Mouse (Mus musculus) small intestine, adult 2 months (tissue): Measurements from ENCODE around the gene Fchsd2. TPM values are rescaled to one million over a fixed set of nuclear protein-coding genes. Genes with fewer than 3 reads are reported as not detected.

Experiments
- H3K27ac ChIP-seq: fragments of 200-500 bp; 2 replicates; pipeline ENCODE4 v1.5.1; 2012; ENCODE audit warnings: low read depth, low read length, control low read depth, inconsistent platforms; ENCODE audit not compliant: insufficient read depth
- H3K27me3 ChIP-seq: fragments of 200-500 bp; 2 replicates; pipeline ENCODE4 v1.6.1; 2012; ENCODE audit warnings: mild to moderate bottlenecking, moderate library complexity, low read length, inconsistent platforms; ENCODE audit not compliant: control insufficient read depth, insufficient read depth
- H3K36me3 ChIP-seq: fragments of 200-500 bp; 2 replicates; pipeline ENCODE4 v1.6.1; 2012; ENCODE audit warnings: mild to moderate bottlenecking, low read length, control low read depth, inconsistent platforms; ENCODE audit not compliant: control insufficient read depth, insufficient read depth
- H3K4me1 ChIP-seq: fragments of 200-500 bp; 2 replicates; pipeline ENCODE4 v1.6.1; 2012; ENCODE audit warnings: low read length, inconsistent platforms, mixed read lengths; ENCODE audit not compliant: control insufficient read depth, insufficient read depth, insufficient read length
- H3K4me3 ChIP-seq: fragments of 200-500 bp; 2 replicates; pipeline ENCODE4 v1.5.1; 2012; ENCODE audit warnings: low read depth, mild to moderate bottlenecking, control low read depth, inconsistent platforms, low read length, moderate library complexity
- CTCF ChIP-seq: fragments of 200-500 bp; IDR thresholded peaks from 2 replicates; pipeline ENCODE4 v1.5.1; 2012; ENCODE audit warnings: low read depth, mild to moderate bottlenecking, control low read depth, inconsistent platforms, low read length, moderate library complexity, mixed read lengths; ENCODE audit not compliant: insufficient replicate concordance, insufficient read length; ENCODE audit errors: extremely low read depth
- POLR2A ChIP-seq: fragments of 200-500 bp; IDR thresholded peaks from 2 replicates; pipeline ENCODE4 v1.6.1; 2012; ENCODE audit warnings: low read depth, mild to moderate bottlenecking, control low read depth, inconsistent platforms, low read length, moderate library complexity
- WGBS: fragments of 180-500 bp; shearing (Covaris S2); methylation state at CpG from one replicate; pipeline ENCODE4 v1.1.7; 2018; 5-methylcytosine and 5-hydroxymethylcytosine counted together
- polyA plus RNA-seq: library from polyadenylated mRNA; depleted of rRNA; stranded (reverse); fragments of >200 nt; gene quantifications from 2 replicates; pipeline ENCODE4 v1.2.3, GENCODE M21; 2012

The Fchsd2 gene
- polyA plus RNA-seq, 1 experiment = 6.9 TPM

DNA sequence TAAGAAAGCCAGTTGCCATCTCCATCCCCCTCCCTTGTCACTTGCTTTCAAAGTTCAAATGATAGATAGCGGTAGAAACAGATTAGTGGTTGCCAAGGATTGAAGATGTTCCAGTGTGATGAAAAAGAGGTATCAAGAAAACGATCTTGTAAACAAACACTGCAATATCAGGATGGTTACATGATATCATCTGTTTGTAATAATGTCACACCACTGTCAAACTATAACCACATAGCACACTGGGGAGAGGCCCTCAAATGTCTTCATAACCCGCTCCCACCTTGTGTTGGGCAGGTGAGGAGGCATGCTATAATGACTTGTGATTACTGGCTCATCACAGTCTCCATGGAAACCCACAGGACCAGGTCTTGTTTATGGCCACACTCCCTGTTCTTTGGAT is 205.7 kb downstream of the Fchsd2 start:
- peaks cover 2% of the 10 kb centered on the region; the same call in 1 of the 2 replicates for H3K36me3 ChIP-seq
- WGBS = 71% methylated on average over 3 of the region's 3 CpGs
- no peaks in the 10 kb centered on the region for H3K27me3 ChIP-seq
- no peak overlapping the region for H3K4me3 ChIP-seq
- peaks cover 14% of the 10 kb centered on the region for H3K4me1 ChIP-seq
- TF ChIP-seq CTCF (no peak), POLR2A (no peak)
- no peak overlapping the region for H3K27ac ChIP-seq

DNA sequence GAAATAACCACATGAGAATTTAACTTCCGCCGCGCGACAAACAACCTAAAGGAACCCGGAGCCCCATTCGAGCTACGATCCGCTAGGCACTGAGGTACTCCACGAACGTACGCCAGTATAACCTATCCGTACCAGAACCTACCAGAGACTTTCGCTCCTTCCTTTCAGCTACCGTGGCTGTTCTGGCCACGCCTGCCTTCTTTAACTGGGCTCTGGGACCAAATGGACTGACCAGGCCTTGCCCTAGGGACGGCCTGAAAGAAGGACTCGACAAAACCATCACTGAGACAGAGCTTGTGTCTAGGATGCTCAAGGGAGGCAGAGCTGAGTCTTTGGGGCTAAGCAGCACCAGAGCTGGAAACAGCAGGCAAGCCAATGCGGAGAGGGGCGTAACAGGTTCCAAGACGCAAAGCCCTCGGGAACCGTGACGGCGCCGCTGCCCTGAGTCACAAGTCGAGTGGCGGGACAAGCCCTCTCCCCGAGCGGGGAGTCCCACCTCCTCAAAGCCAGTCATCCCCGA is 208.8 kb downstream of the Fchsd2 start:
- WGBS = under 1% methylated on average over 30 of the region's 30 CpGs

DNA sequence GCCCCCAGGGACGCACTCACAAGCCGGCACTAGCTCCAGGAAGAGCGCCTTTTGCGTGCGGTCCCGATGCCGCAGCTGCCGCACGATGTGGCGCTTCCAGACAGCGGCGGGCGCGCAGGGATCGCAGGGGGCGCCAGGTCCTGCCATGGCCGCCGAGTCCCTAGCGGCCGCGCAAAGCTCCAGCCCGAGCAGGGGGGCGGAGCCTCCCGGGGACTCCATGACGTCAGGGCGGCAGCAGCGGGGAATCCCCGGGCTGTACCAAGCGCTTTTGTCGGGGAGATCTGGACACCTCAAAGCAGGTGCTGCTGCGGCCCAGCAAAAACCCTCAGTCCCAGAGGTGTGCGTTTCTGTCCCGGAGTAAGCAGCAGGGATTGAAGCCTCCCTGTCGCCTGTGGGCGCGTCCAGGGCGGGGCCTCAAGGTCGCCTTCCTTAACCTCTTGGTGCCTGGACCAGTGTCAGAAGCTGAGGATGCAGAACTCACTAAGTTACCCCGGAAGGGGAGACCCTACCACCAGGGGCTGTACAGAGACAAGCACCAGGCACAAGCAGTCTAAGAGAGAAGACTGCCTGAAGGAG is 209.3 kb downstream of the Fchsd2 start, which contains the start of gene Atg16l2:
TSS of gene Atg16l2 (minus strand) at position 371 of the 576 bp plus-strand sequence.
- Histone ChIP-seq H3K4me1 (peaks cover 8% of the 10 kb centered on the region), H3K36me3 (no peaks in the 10 kb centered on the region), H3K4me3 (peak within 1 kb of the TSS; percentile 73), H3K27me3 (no peaks in the 10 kb centered on the region), H3K27ac (peak within 1 kb of the TSS; percentile 65)
- WGBS = under 1% methylated on average over 39 of the region's 39 CpGs
- TF ChIP-seq POLR2A (peak; percentile 63; the same call in 1 of the 2 replicates), CTCF (no peak)

More for the DNA sequence above, 208.8 kb downstream of the Fchsd2 start:
- no peaks in the 10 kb centered on the region for H3K36me3 ChIP-seq
- peaks cover 10% of the 10 kb centered on the region for H3K4me1 ChIP-seq
- H3K4me3 ChIP-seq = peak overlapping the region; percentile 73
- H3K27me3 ChIP-seq = no peaks in the 10 kb centered on the region
- TF ChIP-seq POLR2A (no peak), CTCF (peak; percentile 28; the same call in 1 of the 2 replicates)
- peak overlapping the region; percentile 65 for H3K27ac ChIP-seq

GRCm38 (mm10) chr7:101302691-101303090 is 210.0 kb downstream of the Fchsd2 start:
- WGBS = 45% methylated on average over 7 of the region's 7 CpGs
- H3K27me3 ChIP-seq = no peaks in the 10 kb centered on the region
- no peaks in the 10 kb centered on the region for H3K36me3 ChIP-seq
- no peak for TF ChIP-seq POLR2A
- TF ChIP-seq CTCF = no peak
- H3K4me1 ChIP-seq = peaks cover 3% of the 10 kb centered on the region
- 0 out of 2 replicates have a peak overlapping the region, but pooled peaks have one; percentile 7 for H3K27ac ChIP-seq
- H3K4me3 ChIP-seq = peak overlapping the region; percentile 73; the same call in 1 of the 2 replicates

DNA sequence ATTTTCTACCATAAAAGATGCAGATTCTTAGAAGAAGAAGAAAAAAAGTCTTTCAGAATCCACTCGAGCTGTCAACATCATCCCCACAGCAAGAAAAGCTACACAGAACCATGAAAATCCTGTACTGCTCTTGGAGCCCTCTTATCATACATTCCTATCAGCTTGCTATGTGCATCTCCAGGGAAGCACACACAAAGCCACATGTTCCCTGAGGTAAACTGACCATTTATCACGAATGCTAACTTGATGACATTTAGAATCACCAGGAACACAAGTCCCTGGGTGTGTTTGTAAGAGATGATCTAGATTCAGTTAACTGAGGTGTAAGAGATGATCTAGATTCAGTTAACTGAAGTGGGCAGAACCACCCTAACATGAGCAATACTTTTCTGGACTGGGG is 214.2 kb downstream of the Fchsd2 start:
- 35% methylated on average over 2 of the region's 2 CpGs for WGBS

DNA sequence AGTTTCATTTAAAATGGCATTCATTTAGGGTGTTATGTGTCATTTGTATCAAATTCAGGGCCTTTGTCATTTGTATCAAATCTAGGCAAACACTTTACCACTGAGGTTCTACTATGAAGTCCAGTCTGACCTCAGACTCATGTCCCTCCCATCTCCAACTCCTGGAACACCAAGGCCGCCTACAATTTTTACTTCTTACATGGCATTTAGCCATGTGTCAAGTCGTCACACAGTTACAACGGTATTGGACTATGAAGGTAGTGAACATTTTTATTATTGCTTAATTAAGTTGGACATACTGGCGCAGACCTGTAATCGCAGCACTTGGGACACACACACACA is 217.3 kb downstream of the Fchsd2 start:
- no peak for TF ChIP-seq POLR2A
- TF ChIP-seq CTCF = no peak
- Histone ChIP-seq H3K36me3 (no peaks in the 10 kb centered on the region), H3K4me1 (no peaks in the 10 kb centered on the region), H3K27ac (peak overlapping the region; percentile 98), H3K4me3 (peak overlapping the region; percentile 80), H3K27me3 (no peaks in the 10 kb centered on the region)
- WGBS = 21% methylated on average over 5 of the region's 5 CpGs

More for the DNA sequence above, 214.2 kb downstream of the Fchsd2 start:
- H3K27ac ChIP-seq = no peak overlapping the region
- no peak for TF ChIP-seq POLR2A
- no peak for TF ChIP-seq CTCF
- no peaks in the 10 kb centered on the region for H3K27me3 ChIP-seq
- no peaks in the 10 kb centered on the region; the same call in 1 of the 2 replicates for H3K4me1 ChIP-seq
- H3K4me3 ChIP-seq = no peak overlapping the region
- H3K36me3 ChIP-seq = no peaks in the 10 kb centered on the region

GRCm38 (mm10) chr7:101310327-101311028 is 217.8 kb downstream of the Fchsd2 start:
- Histone ChIP-seq H3K4me3 (peak overlapping the region; percentile 80), H3K36me3 (no peaks in the 10 kb centered on the region), H3K27ac (peak overlapping the region; percentile 98), H3K27me3 (no peaks in the 10 kb centered on the region), H3K4me1 (no peaks in the 10 kb centered on the region)
- under 1% methylated on average over 43 of the region's 43 CpGs for WGBS
- peak; percentile 94 for TF ChIP-seq CTCF
- TF ChIP-seq POLR2A = peak; percentile 51; the same call in 1 of the 2 replicates
